Mouse (Mus musculus): ENCODE results near the gene Pign.

DNA sequence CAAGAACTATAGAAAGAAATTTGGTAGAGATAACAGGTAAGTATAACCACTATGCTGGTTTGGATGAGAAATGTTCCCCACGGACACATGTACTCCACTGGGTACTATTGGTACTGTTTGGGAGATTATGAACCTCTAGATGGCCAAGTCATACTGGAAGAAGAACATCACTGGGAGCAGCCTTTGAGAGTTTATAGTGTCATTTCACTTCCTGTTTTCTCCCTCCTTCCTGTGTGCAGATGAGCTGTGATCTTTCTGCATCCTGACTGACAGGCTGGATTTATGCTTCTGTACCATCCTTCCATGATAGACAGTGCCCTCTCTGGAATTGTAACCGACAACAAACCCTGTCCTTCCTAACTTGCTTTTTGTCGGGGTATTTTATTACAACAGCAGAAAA is 110.3 kb downstream of the Pign start:
- TF ChIP-seq POLR2A (IDR thresholded peaks at IDR 0.05; ENCODE audit: borderline replicate concordance, low read depth, low read length) = no peak
- TF ChIP-seq CTCF (IDR thresholded peaks at IDR 0.05; ENCODE audit: low read depth, low read length) = no peak
